In genomic region chr2:72285888-72286661, GRCm38 (mm10) we compare ENCODE assay signal across 8 mouse cellular contexts. TPM values are rescaled to one million over a fixed set of nuclear protein-coding genes. Genes with fewer than 3 reads are reported as not detected.
DNase-seq lines count a peak whose midpoint lies in the region; ATAC-seq and TF ChIP-seq lines count a peak whose summit lies in the region.

No protein-coding gene starts in this region.

- H3K4me2 ChIP-seq in hindbrain, embryonic 14.5 days (replicated peaks) = peak overlapping the region; percentile 99
- peak overlapping the region; percentile 67 for H3K4me2 ChIP-seq in liver, embryonic 14.5 days (ENCODE audit: low read depth)
- H3K4me2 ChIP-seq in neural tube, embryonic 14.5 days (ENCODE audit: low read depth, low read length) = peak overlapping the region; percentile 98

- no peak for DNase-seq in left cerebral cortex, adult 2 months (ENCODE audit: extremely low spot score in 1 of 2, low spot score in 2 of 2)
- DNase-seq in left cerebral cortex, adult 8-10 months (ENCODE audit: low spot score in 2 of 2) = no peak
- peak; percentile 70 for DNase-seq in adrenal gland, postnatal 14 days
- no peak for DNase-seq in hindbrain, embryonic 14.5 days (ENCODE audit: low spot score)
- DNase-seq in liver, embryonic 14.5 days (ENCODE audit: low read depth in 3 of 3, low spot score in 3 of 3) = peak in 1 of 3 experiments; percentile 26
- no peak for DNase-seq in frontal cortex, postnatal 14 days (ENCODE audit: low spot score in 2 of 2)

- H3K36me3 ChIP-seq in hindbrain, embryonic 14.5 days (replicated peaks; ENCODE audit: control insufficient read depth, insufficient read depth) = no peaks in the 10 kb centered on the region
- H3K36me3 ChIP-seq in liver, embryonic 14.5 days (replicated peaks; ENCODE audit: control insufficient read depth, insufficient read depth, low read depth) = no peaks in the 10 kb centered on the region
- H3K36me3 ChIP-seq in neural tube, embryonic 14.5 days (ENCODE audit: control insufficient read depth, insufficient read depth, low read length) = no peaks in the 10 kb centered on the region

- ATAC-seq in erythroblast, adult 5-6 weeks (replicated peaks; ENCODE audit: low FRiP score, poor library complexity, severe bottlenecking) = 0 out of 2 replicates have a peak, but pooled peaks have one; percentile 23
- ATAC-seq in hindbrain, embryonic 14.5 days (ENCODE audit: low FRiP score) = peak; percentile 65; the same call in 1 of the 2 replicates
- ATAC-seq in liver, embryonic 14.5 days (ENCODE audit: insufficient read depth) = peak; percentile 51
- ATAC-seq in neural tube, embryonic 14.5 days (ENCODE audit: low read depth) = peak; percentile 69

- TF ChIP-seq EP300 in liver, embryonic 14.5 days (IDR thresholded peaks at IDR 0.05; ENCODE audit: low read depth) = no peak

- peak overlapping the region; percentile 77 for H3K4me3 ChIP-seq in left cerebral cortex, adult 2 months
- H3K4me3 ChIP-seq in hindbrain, embryonic 14.5 days (replicated peaks; ENCODE audit: low read length) = peak overlapping the region; percentile 78
- peak overlapping the region; percentile 60 to 96 for H3K4me3 ChIP-seq in liver, embryonic 14.5 days (ENCODE audit: insufficient read depth in 1 of 2, low read depth in 2 of 2, low read length in 2 of 2)
- H3K4me3 ChIP-seq in neural tube, embryonic 14.5 days (ENCODE audit: low read depth, low read length) = peak overlapping the region; percentile 64

- H3K9me3 ChIP-seq in hindbrain, embryonic 14.5 days (ENCODE audit: control insufficient read depth, low read length) = no peaks in the 10 kb centered on the region
- H3K9me3 ChIP-seq in liver, embryonic 14.5 days (ENCODE audit: control insufficient read depth, low read length) = no peaks in the 10 kb centered on the region
- no peaks in the 10 kb centered on the region for H3K9me3 ChIP-seq in neural tube, embryonic 14.5 days (ENCODE audit: control insufficient read depth, low read length)

- no peak for TF ChIP-seq CTCF in left cerebral cortex, adult 2 months (IDR thresholded peaks at IDR 0.05)
- no peak for TF ChIP-seq CTCF in liver, embryonic 14.5 days (IDR thresholded peaks at IDR 0.05; ENCODE audit: low read depth)

- H3K27me3 ChIP-seq in hindbrain, embryonic 14.5 days (ENCODE audit: control insufficient read depth, insufficient read depth, low read length) = 0 out of 2 replicates have a peak, but pooled peaks cover 6% of the 10 kb centered on the region
- H3K27me3 ChIP-seq in liver, embryonic 14.5 days (ENCODE audit: control insufficient read depth, insufficient read depth, low read length) = no peaks in the 10 kb centered on the region
- no peaks in the 10 kb centered on the region for H3K27me3 ChIP-seq in neural tube, embryonic 14.5 days (ENCODE audit: control insufficient read depth, insufficient read depth, low read length)

- H3K27ac ChIP-seq in left cerebral cortex, adult 2 months = peak overlapping the region; percentile 53
- no peak overlapping the region for H3K27ac ChIP-seq in hindbrain, embryonic 14.5 days
- peak overlapping the region; percentile 55 for H3K27ac ChIP-seq in liver, embryonic 14.5 days
- no peak overlapping the region for H3K27ac ChIP-seq in neural tube, embryonic 14.5 days (ENCODE audit: low read depth, low read length)

- H3K9ac ChIP-seq in hindbrain, embryonic 14.5 days = peak overlapping the region; percentile 74
- peak overlapping the region; percentile 93 for H3K9ac ChIP-seq in liver, embryonic 14.5 days (replicated peaks)
- H3K9ac ChIP-seq in neural tube, embryonic 14.5 days (replicated peaks; ENCODE audit: low read depth, low read length) = peak overlapping the region; percentile 74

- H3K4me1 ChIP-seq in hindbrain, embryonic 14.5 days (replicated peaks; ENCODE audit: control insufficient read depth, insufficient read depth, low read length) = peaks cover 5% of the 10 kb centered on the region; the same call in 1 of the 2 replicates
- H3K4me1 ChIP-seq in liver, embryonic 14.5 days (replicated peaks; ENCODE audit: control insufficient read depth in 2 of 2, insufficient read depth in 2 of 2, low read length in 1 of 2) = peaks cover 9% of the 10 kb centered on the region in 2 experiments; a peak in 3 of 4 replicates
- no peaks in the 10 kb centered on the region for H3K4me1 ChIP-seq in neural tube, embryonic 14.5 days (ENCODE audit: control insufficient read depth, insufficient read depth, low read length)

- intact Hi-C loops in left cerebral cortex, adult 2 months (cut with DNase I) = no loop called here

- under 1% methylated on average over 58 of the region's 60 CpGs for WGBS in hindbrain, embryonic 14.5 days
- under 1% methylated on average over 54 of the region's 60 CpGs for WGBS in liver, embryonic 14.5 days (ENCODE audit: insufficient replicate concordance)
- 1% methylated on average over 59 of the region's 60 CpGs for WGBS in neural tube, embryonic 14.5 days

RNA-seq across cellular contexts. Expression of gene Map3k20, which starts 0.6 kb away (rescaled TPM):
- 10 to 100 TPM in 1 of 2 experiments, 1 to 10 TPM in 1; 9.8 to 10.8 TPM for total RNA-seq in left cerebral cortex, adult 2 months (2021)
- total RNA-seq in left cerebral cortex, adult 8-10 months (2022) = 10 to 100 TPM in 2 of 4 experiments, 1 to 10 TPM in 2; 8.7 to 13.5 (median 10.0) TPM
- 33.5 and 36.1 TPM in 2 replicates for total RNA-seq in adrenal gland, postnatal 14 days (2021)
- 27.0 and 37.1 TPM in 2 replicates for total RNA-seq in erythroblast, adult 5-6 weeks (2015; ENCODE audit: low replicate concordance)
- 18.7 and 24.3 TPM in 2 replicates for total RNA-seq in erythroblast, adult 5-6 weeks (2017; ENCODE audit: low replicate concordance)
- polyA plus RNA-seq in hindbrain, embryonic 14.5 days (2014; fragmentation: Nextera tagmentation; extraction: Ambion mirVana) = 5.1 and 5.2 TPM in 2 replicates
- 4.1 and 5.6 TPM in 2 replicates for polyA plus RNA-seq in liver, embryonic 14.5 days (2012; rRNA removed)
- polyA plus RNA-seq in liver, embryonic 14.5 days (2014; fragmentation: Nextera tagmentation; extraction: Ambion mirVana) = 7.2 and 7.5 TPM in 2 replicates
- polyA plus RNA-seq in neural tube, embryonic 14.5 days (2014; fragmentation: Nextera tagmentation; extraction: Ambion mirVana) = 6.1 and 6.2 TPM in 2 replicates

Comparison
In these comparisons a context has a peak if more than half of its experiments do, and no peak if none do; other contexts are left out.
1. H3K27ac ChIP-seq: peak in left cerebral cortex, adult 2 months (single experiment) and liver, embryonic 14.5 days (single experiment); none in hindbrain, embryonic 14.5 days (single experiment) and neural tube, embryonic 14.5 days (single experiment).
2. Peak in every context shown above with its lines, with median percentiles within 50 percentile points of each other: H3K4me3 ChIP-seq, ATAC-seq, H3K4me2 ChIP-seq and H3K9ac ChIP-seq.